Mouse (Mus musculus) bone marrow, adult 2 months (tissue): ENCODE results near the gene Ddx51. TPM values are rescaled to one million over a fixed set of nuclear protein-coding genes. Genes with fewer than 3 reads are reported as not detected.

Experiments
- H3K27ac ChIP-seq: fragments of 200-500 bp; 2 replicates; pipeline ENCODE4 v1.5.1; 2012; ENCODE audit warnings: low read depth, mild to moderate bottlenecking, control low read depth, inconsistent platforms, low read length; ENCODE audit not compliant: control insufficient read depth, poor library complexity, insufficient read depth
- H3K4me1 ChIP-seq: fragments of 200-500 bp; 2 replicates; pipeline ENCODE4 v1.6.1; 2011; ENCODE audit warnings: low read length; ENCODE audit not compliant: control insufficient read depth, insufficient read depth
- H3K4me3 ChIP-seq: fragments of 200-500 bp; replicated peaks from 2 replicates; pipeline ENCODE3; 2011; ENCODE audit warnings: mild to moderate bottlenecking, low read depth, low read length, control low read depth; ENCODE audit not compliant: control insufficient read depth
- CTCF ChIP-seq: fragments of 200-500 bp; IDR thresholded peaks from 2 replicates; pipeline ENCODE4 v1.5.1; 2011; ENCODE audit warnings: low read length, control low read depth; ENCODE audit not compliant: control insufficient read depth, insufficient read depth
- POLR2A ChIP-seq: fragments of 200-500 bp; IDR thresholded peaks from 2 replicates; pipeline ENCODE4 v1.6.1; 2011; ENCODE audit warnings: low read depth, mild to moderate bottlenecking, control low read depth, low read length, borderline replicate concordance; ENCODE audit not compliant: control insufficient read depth
- WGBS: fragments of 180-500 bp; shearing (Covaris S2); methylation state at CpG from one replicate; pipeline ENCODE4 v1.1.7; 2018; 5-methylcytosine and 5-hydroxymethylcytosine counted together
- polyA plus RNA-seq: library from polyadenylated mRNA; stranded (reverse); fragments of >200 nt; gene quantifications from 2 replicates; pipeline ENCODE4 v1.2.4, GENCODE M21; 2011; ENCODE audit warnings: low replicate concordance; ENCODE audit not compliant: missing spikeins, insufficient read depth, insufficient read length

The Ddx51 gene
- polyA plus RNA-seq, 1 experiment: 24.2 TPM

DNA sequence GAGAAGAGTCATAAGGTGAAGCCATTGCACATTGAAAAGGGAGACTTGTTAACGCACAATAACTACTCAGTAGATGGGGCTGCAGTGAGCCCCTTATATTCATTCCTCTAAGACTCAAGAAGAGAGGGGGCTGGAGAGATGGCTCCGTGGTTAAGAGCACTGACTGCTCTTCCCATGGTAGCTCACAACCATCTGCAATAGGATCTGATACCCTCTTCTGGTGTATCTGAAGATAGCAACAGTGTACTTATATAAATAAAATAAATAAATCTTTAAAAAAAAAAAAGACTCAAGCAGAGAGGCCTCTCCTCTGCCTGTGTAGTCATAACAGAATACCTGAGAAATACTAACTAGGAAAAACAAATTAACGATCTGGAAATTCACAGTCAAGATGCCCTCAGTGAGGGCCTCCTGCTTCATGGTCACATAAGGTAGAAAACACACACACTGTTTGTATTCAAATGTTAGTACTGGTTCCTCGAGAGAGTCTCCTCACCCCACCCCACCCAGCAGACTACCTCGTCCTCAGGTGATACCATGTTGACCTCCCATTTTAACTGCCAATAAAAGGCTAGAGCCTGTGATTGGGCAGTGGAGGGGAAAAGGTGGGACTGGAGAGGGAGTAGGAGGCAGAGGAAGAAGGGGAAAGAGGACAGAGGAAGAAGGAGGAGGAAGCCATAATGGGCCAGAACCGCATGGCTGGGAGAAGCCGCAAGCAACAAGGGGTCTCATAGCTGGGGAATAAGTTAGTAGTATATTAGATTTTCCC, 14.8 kb upstream of the Ddx51 start:
- H3K4me3 ChIP-seq: no peak overlapping the region
- H3K4me1 ChIP-seq: no peaks in the 10 kb centered on the region
- no peak overlapping the region for H3K27ac ChIP-seq
- TF ChIP-seq POLR2A (no peak), CTCF (no peak)
- WGBS: 75% methylated on average over 7 of the region's 7 CpGs

GRCm38 (mm10) chr5:110639459-110639858, 13.8 kb upstream of the Ddx51 start:
- TF ChIP-seq CTCF (peak; percentile 62), POLR2A (no peak)
- H3K4me3 ChIP-seq: no peak overlapping the region
- H3K4me1 ChIP-seq: no peaks in the 10 kb centered on the region
- no peak overlapping the region for H3K27ac ChIP-seq
- 15% methylated on average over 12 of the region's 12 CpGs for WGBS

- H3K4me3 ChIP-seq: no peak overlapping the region
- TF ChIP-seq CTCF (no peak), POLR2A (no peak)
- no peak overlapping the region for H3K27ac ChIP-seq
- no peaks in the 10 kb centered on the region for H3K4me1 ChIP-seq
Measured at GRCm38 (mm10) chr5:110646377-110646776, 6.9 kb upstream of the Ddx51 start.

DNA sequence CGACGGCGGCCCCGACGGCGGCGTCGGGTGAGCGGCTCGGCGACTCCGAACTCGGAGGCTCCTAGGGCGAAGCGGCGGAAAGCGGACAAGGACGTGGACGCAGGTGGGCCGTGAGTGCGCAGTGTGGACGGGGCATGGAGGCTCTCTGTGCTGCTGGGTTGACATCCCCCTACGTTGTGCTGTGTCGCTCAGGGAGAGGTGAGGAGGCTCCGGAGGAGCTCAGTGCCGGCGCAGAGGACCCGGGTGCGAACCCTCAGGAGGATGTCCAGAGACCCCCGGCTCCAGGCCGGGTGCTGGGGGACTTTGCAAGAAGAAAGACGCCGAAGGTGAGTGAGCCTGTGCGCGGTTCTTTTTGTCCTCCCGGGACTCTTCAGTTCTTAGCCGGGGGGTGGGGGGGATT, 435 bp downstream of the Ddx51 start:
- peak overlapping the region; percentile 33; the same call in 1 of the 2 replicates for H3K27ac ChIP-seq
- H3K4me3 ChIP-seq: peak overlapping the region; percentile 90
- TF ChIP-seq POLR2A (no peak), CTCF (no peak)
- under 1% methylated on average over 37 of the region's 37 CpGs for WGBS
- peaks cover 4% of the 10 kb centered on the region; the same call in 1 of the 2 replicates for H3K4me1 ChIP-seq

GRCm38 (mm10) chr5:110659682-110660081, 6.4 kb downstream of the Ddx51 start:
- H3K4me1 ChIP-seq: no peaks in the 10 kb centered on the region
- TF ChIP-seq CTCF (no peak), POLR2A (no peak)
- H3K4me3 ChIP-seq: no peak overlapping the region
- H3K27ac ChIP-seq: no peak overlapping the region

DNA sequence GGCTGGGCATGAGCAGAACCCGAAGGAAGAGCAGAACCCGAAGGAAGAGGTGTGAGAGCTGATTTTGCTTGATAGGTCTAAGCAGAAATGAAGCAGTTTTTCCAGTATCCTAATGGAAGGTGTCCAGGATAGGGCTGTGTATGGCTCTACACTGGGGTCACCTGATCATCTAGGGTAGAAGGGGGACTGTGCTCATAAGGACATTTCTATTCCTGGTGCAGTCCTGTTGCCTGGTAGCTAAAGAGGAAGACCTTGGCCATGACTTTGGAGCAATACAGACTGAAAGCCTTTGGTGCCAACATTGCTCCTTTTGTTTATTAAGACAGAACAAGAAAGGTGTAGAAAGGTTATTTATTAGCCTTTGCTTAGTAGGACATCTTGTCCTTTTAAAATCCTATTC, 10.8 kb downstream of the Ddx51 start:
- no peak overlapping the region for H3K4me3 ChIP-seq

DNA sequence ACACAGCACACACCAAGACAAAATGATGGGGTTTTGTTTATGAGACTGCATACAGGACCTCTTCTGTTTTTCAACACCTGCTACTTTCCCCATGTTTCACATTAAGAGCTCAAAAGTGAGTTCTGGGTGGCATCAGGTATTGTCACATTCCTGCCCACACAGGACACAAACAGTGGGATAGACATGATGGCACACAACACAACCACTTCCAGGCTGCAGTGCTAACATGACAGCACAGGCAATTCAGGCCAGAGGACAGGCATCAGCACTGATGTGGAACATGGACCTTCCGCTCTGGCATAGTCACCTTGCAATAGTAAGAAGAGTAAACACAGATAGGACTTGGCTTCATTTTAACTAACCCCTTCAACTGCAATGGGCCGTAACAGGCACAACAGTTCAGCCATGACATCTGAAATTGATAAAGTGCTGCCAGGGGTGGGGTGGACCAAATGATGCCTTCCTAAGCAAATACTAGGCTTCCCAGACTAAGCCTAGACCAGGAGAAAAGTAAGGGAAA, 11.6 kb downstream of the Ddx51 start:
- Histone ChIP-seq H3K4me1 (no peaks in the 10 kb centered on the region), H3K4me3 (no peak overlapping the region), H3K27ac (no peak overlapping the region)
- 94% methylated on average over 2 of the region's 2 CpGs for WGBS
- no peak for TF ChIP-seq CTCF
- no peak for TF ChIP-seq POLR2A

More for the DNA sequence above, 10.8 kb downstream of the Ddx51 start:
- Histone ChIP-seq H3K4me1 (no peaks in the 10 kb centered on the region), H3K27ac (no peak overlapping the region)
- TF ChIP-seq CTCF (no peak), POLR2A (no peak)
- 87% methylated on average over 2 of the region's 2 CpGs for WGBS

DNA sequence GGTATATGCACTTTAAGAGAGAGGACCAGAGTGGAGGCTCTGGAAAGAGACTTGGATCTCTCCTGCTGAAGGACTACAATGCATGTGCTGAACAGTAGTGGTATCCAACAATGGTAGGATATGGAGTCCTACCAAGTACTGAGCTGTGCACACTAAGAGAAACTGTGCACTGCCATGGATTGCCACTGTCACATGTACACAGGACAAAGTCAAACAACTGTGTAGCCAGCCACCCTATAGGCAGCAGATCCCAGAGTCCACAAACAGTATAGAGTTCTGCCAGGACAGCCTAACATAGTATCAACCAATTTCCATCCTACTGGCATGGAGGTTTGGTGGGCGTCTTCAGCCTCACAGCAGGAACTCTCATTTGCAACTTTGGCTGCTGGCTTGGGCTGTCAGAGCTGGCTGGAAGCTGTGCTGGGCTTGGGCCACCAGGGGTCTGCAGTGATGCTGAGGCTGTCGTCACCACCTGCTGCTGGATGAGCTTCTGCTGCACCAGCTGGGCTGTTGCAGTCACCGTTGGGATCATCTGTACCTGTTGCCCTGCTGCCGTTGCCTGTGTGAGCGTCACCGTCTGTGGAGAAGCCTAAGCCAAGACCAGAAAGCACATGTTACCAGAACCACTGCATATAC, 12.4 kb downstream of the Ddx51 start:
- no peaks in the 10 kb centered on the region; the same call in 1 of the 2 replicates for H3K4me1 ChIP-seq
- no peak overlapping the region for H3K4me3 ChIP-seq
- TF ChIP-seq POLR2A (no peak), CTCF (no peak)
- 87% methylated on average over 6 of the region's 6 CpGs for WGBS
- no peak overlapping the region for H3K27ac ChIP-seq

- Histone ChIP-seq H3K27ac (no peak overlapping the region), H3K4me1 (no peaks in the 10 kb centered on the region; the same call in none of the 2 replicates), H3K4me3 (no peak overlapping the region)
- TF ChIP-seq POLR2A: no peak
- no peak for TF ChIP-seq CTCF
- WGBS: 53% methylated on average over 8 of the region's 8 CpGs
Measured at GRCm38 (mm10) chr5:110682041-110682440, 28.8 kb downstream of the Ddx51 start.
